Mouse (Mus musculus) ovary, postnatal 36 days (tissue): ENCODE measurements at regions not wholly inside any gene's neighbourhood (a gene's known extent, or its start where the extent isn't known, plus 50 kb on each side); places are given as distances from the start of the nearest gene placed in this dataset.

Experiments
- DNase-seq: peaks from one replicate; pipeline ENCODE4 v3.0.0; 2022; ENCODE audit warnings: low spot score, mixed read lengths

- DNase-seq = no peak
These were observed 119.1 kb downstream of the Zfp706 start for GRCm38 (mm10) chr15:36888351-36889069.

- no peak for DNase-seq
These were observed 122.8 kb downstream of the Zfp706 start for GRCm38 (mm10) chr15:36884671-36885365.

GRCm38 (mm10) chr15:36884074-36884473, 123.5 kb downstream of the Zfp706 start:
- no peak for DNase-seq

GRCm38 (mm10) chr15:36883156-36883555, 124.4 kb downstream of the Zfp706 start:
- DNase-seq = no peak

GRCm38 (mm10) chr15:36881576-36881975, 126.0 kb downstream of the Zfp706 start:
- DNase-seq = no peak

- DNase-seq = no peak
These were observed 127.0 kb downstream of the Zfp706 start for GRCm38 (mm10) chr15:36880602-36881001.

- no peak for DNase-seq
These were observed 128.0 kb downstream of the Zfp706 start for GRCm38 (mm10) chr15:36879587-36879986.

GRCm38 (mm10) chr15:36878960-36879359, 128.6 kb downstream of the Zfp706 start:
- DNase-seq = no peak

- no peak for DNase-seq
These were observed 129.3 kb downstream of the Zfp706 start for GRCm38 (mm10) chr15:36878276-36878675.

- no peak for DNase-seq
These were observed 130.1 kb downstream of the Zfp706 start for GRCm38 (mm10) chr15:36877501-36877900.

- DNase-seq = no peak
These were observed 131.4 kb downstream of the Zfp706 start for GRCm38 (mm10) chr15:36875980-36876778.

- DNase-seq = no peak
These were observed 133.0 kb downstream of the Zfp706 start for GRCm38 (mm10) chr15:36874555-36874954.

- no peak for DNase-seq
These were observed 133.7 kb downstream of the Zfp706 start for GRCm38 (mm10) chr15:36873884-36874243.

GRCm38 (mm10) chr15:36873058-36873883, 134.3 kb downstream of the Zfp706 start:
- peak; percentile 71 for DNase-seq

- no peak for DNase-seq
These were observed 135.0 kb downstream of the Zfp706 start for GRCm38 (mm10) chr15:36872566-36872965.

- no peak for DNase-seq
These were observed 136.9 kb downstream of the Zfp706 start for GRCm38 (mm10) chr15:36870717-36871116.

GRCm38 (mm10) chr15:36870094-36870493, 137.5 kb downstream of the Zfp706 start:
- DNase-seq = no peak

- no peak for DNase-seq
These were observed 141.5 kb downstream of the Zfp706 start for GRCm38 (mm10) chr15:36866088-36866487.

GRCm38 (mm10) chr15:36865332-36865731, 142.2 kb downstream of the Zfp706 start:
- no peak for DNase-seq

GRCm38 (mm10) chr15:36864046-36864445, 143.5 kb downstream of the Zfp706 start:
- no peak for DNase-seq

- no peak for DNase-seq
These were observed 148.9 kb downstream of the Zfp706 start for GRCm38 (mm10) chr15:36858711-36859110.

GRCm38 (mm10) chr15:36857622-36858021, 150.0 kb downstream of the Zfp706 start:
- DNase-seq = no peak
